ENCODE assay signal across 10 mouse cellular contexts in genomic region chr8:124657961-124658360, GRCm38 (mm10). TPM values are rescaled to one million over a fixed set of nuclear protein-coding genes. Genes with fewer than 3 reads are reported as not detected.
DNase-seq lines count a peak whose midpoint lies in the region; ATAC-seq and TF ChIP-seq lines count a peak whose summit lies in the region.
"Had no signal": no experiment of that assay in that cellular context is flagged by ENCODE, and none has a peak within 500 bp of the region (broad histone marks: within the 10 kb centered on the region; RNA-seq: fewer than 3 reads in every experiment).

No protein-coding gene starts in this region.

- peak overlapping the region; percentile 56 for H3K4me2 ChIP-seq in heart, embryonic 13.5 days
- H3K4me2 ChIP-seq in neural tube, embryonic 13.5 days = peak overlapping the region; percentile 27
- no peak overlapping the region for H3K4me2 ChIP-seq in stomach, postnatal 0 days (replicated peaks; ENCODE audit: low read depth)
- H3K4me2 ChIP-seq: limb, embryonic 13.5 days had no signal

- no peaks in the 10 kb centered on the region for H3K9me3 ChIP-seq in heart, embryonic 13.5 days
- no peaks in the 10 kb centered on the region for H3K9me3 ChIP-seq in neural tube, embryonic 13.5 days
- H3K9me3 ChIP-seq in stomach, postnatal 0 days (ENCODE audit: control insufficient read depth, low read length) = no peaks in the 10 kb centered on the region
- H3K9me3 ChIP-seq: limb, embryonic 13.5 days had no signal

- no peak for TF ChIP-seq EP300 in stomach, postnatal 0 days (optimal IDR thresholded peaks at IDR 0.05)

- no peaks in the 10 kb centered on the region for H3K27me3 ChIP-seq in heart, embryonic 13.5 days (replicated peaks)
- no peaks in the 10 kb centered on the region for H3K27me3 ChIP-seq in neural tube, embryonic 13.5 days
- H3K27me3 ChIP-seq in stomach, postnatal 0 days (ENCODE audit: control insufficient read depth, insufficient read depth, low read length) = no peaks in the 10 kb centered on the region
- H3K27me3 ChIP-seq: limb, embryonic 13.5 days had no signal

- no peak for TF ChIP-seq CTCF in stomach, postnatal 0 days (IDR thresholded peaks at IDR 0.05; ENCODE audit: low read depth)

- H3K4me1 ChIP-seq in heart, embryonic 13.5 days = peaks cover 89% of the 10 kb centered on the region
- H3K4me1 ChIP-seq in neural tube, embryonic 13.5 days (replicated peaks) = peaks cover 87% of the 10 kb centered on the region
- H3K4me1 ChIP-seq in stomach, postnatal 0 days (replicated peaks; ENCODE audit: control insufficient read depth, insufficient read depth) = peaks cover 13% of the 10 kb centered on the region

- no peak for ATAC-seq in heart, embryonic 13.5 days (ENCODE audit: extremely low read depth, insufficient number of reproducible peaks, low FRiP score, low TSS enrichment)
- ATAC-seq in neural tube, embryonic 13.5 days (ENCODE audit: low read depth) = no peak
- ATAC-seq in stomach, postnatal 0 days (ENCODE audit: low FRiP score, low TSS enrichment) = no peak

- peaks cover 26% of the 10 kb centered on the region for H3K36me3 ChIP-seq in heart, embryonic 13.5 days
- H3K36me3 ChIP-seq in neural tube, embryonic 13.5 days = no peaks in the 10 kb centered on the region
- H3K36me3 ChIP-seq in stomach, postnatal 0 days (ENCODE audit: control insufficient read depth, insufficient read depth, low read length) = no peaks in the 10 kb centered on the region

- H3K27ac ChIP-seq in heart, embryonic 13.5 days (replicated peaks) = peak overlapping the region; percentile 96
- peak overlapping the region; percentile 73 for H3K27ac ChIP-seq in neural tube, embryonic 13.5 days (replicated peaks)
- 0 out of 2 replicates have a peak overlapping the region, but pooled peaks have one; percentile 1 for H3K27ac ChIP-seq in stomach, postnatal 0 days (replicated peaks)
- H3K27ac ChIP-seq: kidney, postnatal 0 days; limb, embryonic 13.5 days had no signal

- H3K4me3 ChIP-seq in heart, embryonic 13.5 days = peak overlapping the region; percentile 21
- no peak overlapping the region for H3K4me3 ChIP-seq in neural tube, embryonic 13.5 days
- no peak overlapping the region for H3K4me3 ChIP-seq in stomach, postnatal 0 days (ENCODE audit: low read depth, low read length)
- H3K4me3 ChIP-seq: limb, embryonic 13.5 days had no signal

- no peak for DNase-seq in heart, adult 8-10 months (ENCODE audit: low spot score)
- no peak for DNase-seq in neural tube, embryonic 10.5 days (ENCODE audit: extremely low spot score, low spot score)
- peak; percentile 67 for DNase-seq in liver
- DNase-seq in stomach, postnatal 0 days (ENCODE audit: low spot score) = no peak
- DNase-seq in gastrocnemius, postnatal 10 days = no peak
- DNase-seq in urinary bladder, postnatal 10 days (ENCODE audit: low spot score) = no peak

- H3K9ac ChIP-seq in heart, embryonic 13.5 days = peak overlapping the region; percentile 55
- H3K9ac ChIP-seq in neural tube, embryonic 13.5 days = no peak overlapping the region
- H3K9ac ChIP-seq in stomach, postnatal 0 days (ENCODE audit: low read length) = no peak overlapping the region
- H3K9ac ChIP-seq: limb, embryonic 13.5 days had no signal

- 31% methylated on average over 7 of the region's 7 CpGs for WGBS in heart, embryonic 13.5 days
- 76% methylated on average over 7 of the region's 7 CpGs for WGBS in neural tube, embryonic 13.5 days
- WGBS in stomach, postnatal 0 days = 70% methylated on average over 7 of the region's 7 CpGs

RNA-seq across cellular contexts. Expression of gene 2310022B05Rik, which starts 5.2 kb away (rescaled TPM):
- 37.8 TPM in 2 replicates for polyA plus RNA-seq in heart, embryonic 13.5 days (2015; fragmentation: Nextera tagmentation; extraction: Ambion mirVana)
- total RNA-seq in heart, adult 8-10 months (2022) = 10 to 100 TPM; 42.8 to 61.1 (median 50.7) TPM
- polyA plus RNA-seq in neural tube, embryonic 13.5 days (2015; fragmentation: Nextera tagmentation; extraction: Ambion mirVana) = 20.8 and 21.3 TPM in 2 replicates
- 17.9 and 20.0 TPM in 2 replicates for polyA plus RNA-seq in stomach, postnatal 0 days (2015; fragmentation: Nextera tagmentation; extraction: Ambion mirVana)
- total RNA-seq in gastrocnemius, postnatal 10 days (2021) = 10 to 100 TPM; 31.7 to 42.0 TPM

Comparison
In these comparisons a context has a peak if more than half of its experiments do, and no peak if none do; other contexts are left out.
1. H3K27ac ChIP-seq: peak in every context shown above with its lines; median percentile 96 in heart, embryonic 13.5 days; 73 in neural tube, embryonic 13.5 days; 1 in stomach, postnatal 0 days.